Mouse (Mus musculus): ENCODE results near the gene Lancl2. TPM values are rescaled to one million over a fixed set of nuclear protein-coding genes. Genes with fewer than 3 reads are reported as not detected.

Gene Lancl2
- total RNA-seq (2021): 20.7 and 21.0 TPM in 2 replicates
- long read RNA-seq, experiment 1, transcript Lancl2-201 (9 exons, 2,509 nt): major isoform, 13 of 15 reads
- long read RNA-seq, experiment 1, partial matches to known transcripts: 0 of 15 reads
- long read RNA-seq, experiment 1, other reads (novel, unspliced or antisense): 1 of 15 reads
- long read RNA-seq, experiment 2, transcript Lancl2-201 (9 exons, 2,509 nt): major isoform, 9 of 11 reads
- long read RNA-seq, experiment 2, partial matches to known transcripts: 0 of 11 reads
- long read RNA-seq, experiment 2, other reads (novel, unspliced or antisense): 1 of 11 reads

DNA sequence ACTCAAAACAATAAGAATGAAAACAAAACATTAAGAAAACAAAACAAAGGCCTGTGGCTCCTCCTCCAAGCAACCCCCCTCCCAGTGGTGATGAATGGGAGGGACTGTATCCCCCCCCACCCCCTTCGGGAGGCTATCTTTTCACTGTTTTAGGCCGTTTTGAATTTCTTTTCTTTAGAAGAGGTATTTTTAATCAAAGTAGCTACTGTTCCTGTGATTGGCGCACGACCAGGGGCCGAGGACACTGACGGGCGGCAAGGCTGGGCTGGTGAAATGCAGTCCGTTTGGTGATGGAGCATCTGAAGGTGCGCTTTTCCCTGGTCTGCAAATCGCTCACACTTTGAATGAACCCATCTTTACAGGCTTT, at the start of gene Lancl2:
TSS of gene Lancl2 (plus strand) at position 165 of the 367 bp plus-strand sequence.
- peak; percentile 51 for DNase-seq

DNA sequence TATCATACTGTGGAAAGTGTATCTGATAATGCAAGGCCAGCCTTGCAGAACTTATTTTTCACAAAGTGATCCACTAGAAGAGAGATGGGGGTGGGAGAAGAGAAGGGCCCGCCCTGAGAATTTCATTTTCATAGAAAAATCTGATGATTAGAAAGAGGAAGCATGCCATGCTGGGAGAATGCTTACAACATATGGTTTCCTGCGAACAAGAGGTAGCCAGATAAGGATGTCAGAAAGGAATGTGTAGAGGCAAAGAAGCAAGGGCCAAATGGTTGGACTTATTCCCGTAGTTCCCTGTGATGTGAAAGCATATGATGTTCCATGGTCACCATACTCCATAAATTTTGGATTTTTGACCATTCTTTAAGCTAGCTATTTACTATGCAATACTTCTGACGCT, 41.0 kb upstream of the Lancl2 start:
- DNase-seq: no peak

DNA sequence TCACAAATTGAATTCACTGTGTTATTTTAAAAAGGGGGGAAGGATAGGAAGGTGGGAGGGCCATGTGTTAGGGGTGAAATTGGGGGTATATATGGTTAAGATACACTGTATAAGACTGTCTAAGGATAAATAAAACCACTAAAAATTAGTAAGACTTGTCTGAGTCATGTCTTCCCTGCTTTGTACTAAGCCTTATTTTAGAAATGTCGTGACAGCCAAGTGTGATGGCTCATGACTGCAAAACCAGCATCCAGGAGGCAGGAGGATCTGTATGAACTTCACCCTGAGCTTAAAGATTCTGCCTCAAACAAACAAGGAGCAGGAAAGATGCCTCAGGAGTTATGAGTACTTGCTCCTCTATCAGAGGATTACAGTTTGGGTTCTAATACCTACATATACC, 18.2 kb upstream of the Lancl2 start:
- DNase-seq: no peak

- DNase-seq: peak; percentile 94
Measured at GRCm38 (mm10) chr6:57691467-57692261, 10.7 kb upstream of the Lancl2 start, which contains the start of gene Pyurf. Pyurf (minus strand) TSS chr6:57692078.

GRCm38 (mm10) chr6:57693116-57693515, 9.2 kb upstream of the Lancl2 start:
- no peak for DNase-seq

DNA sequence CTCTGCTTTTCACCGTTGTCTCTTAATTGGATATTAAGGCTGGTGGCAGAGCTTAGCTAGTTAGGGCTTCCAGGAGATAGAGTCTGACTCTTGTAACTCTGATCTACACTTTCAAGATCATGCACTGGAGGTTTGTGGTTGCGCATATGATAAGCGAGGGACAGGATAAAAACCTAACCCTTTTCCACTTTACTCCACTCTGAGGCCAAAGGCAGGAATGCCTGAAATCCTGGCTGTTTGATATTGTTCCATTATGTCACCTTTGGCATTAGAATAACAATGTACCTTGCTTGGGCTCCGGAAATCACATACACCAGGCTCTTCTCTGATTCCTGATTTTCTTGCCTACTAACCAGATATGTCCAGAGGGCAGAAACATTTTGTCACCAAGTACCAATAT, 654 bp upstream of the Lancl2 start:
- DNase-seq: no peak

GRCm38 (mm10) chr6:57702743-57703499, 581 bp downstream of the Lancl2 start:
- peak; percentile 97 for DNase-seq

GRCm38 (mm10) chr6:57703703-57704102, 1.4 kb downstream of the Lancl2 start:
- no peak for DNase-seq

- DNase-seq: no peak
Measured at GRCm38 (mm10) chr6:57706721-57707120, 4.4 kb downstream of the Lancl2 start.

DNA sequence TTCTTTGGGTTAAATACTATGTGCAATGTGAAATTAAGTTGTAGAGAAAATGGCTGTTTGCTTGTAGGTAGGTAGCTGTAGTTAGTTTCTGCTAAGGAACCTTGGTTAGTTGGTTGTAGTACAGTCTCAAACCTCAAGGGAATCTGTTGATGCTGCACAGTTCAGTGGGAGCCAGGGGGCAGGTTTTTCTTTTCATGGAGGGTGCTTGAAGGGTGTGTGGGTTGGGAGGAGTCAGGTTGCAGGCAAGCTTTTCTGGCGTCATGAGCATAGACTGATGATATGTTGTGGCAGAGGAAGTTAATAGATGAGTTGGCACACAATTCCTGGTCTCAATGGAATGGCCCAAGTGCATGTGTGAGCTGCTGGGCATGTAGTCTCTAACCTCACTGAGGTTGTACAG, 9.4 kb downstream of the Lancl2 start:
- no peak for DNase-seq

- DNase-seq: no peak
Measured at GRCm38 (mm10) chr6:57721347-57721746, 19.0 kb downstream of the Lancl2 start.

- no peak for DNase-seq
Measured at GRCm38 (mm10) chr6:57742749-57743148, 40.4 kb downstream of the Lancl2 start.

DNA sequence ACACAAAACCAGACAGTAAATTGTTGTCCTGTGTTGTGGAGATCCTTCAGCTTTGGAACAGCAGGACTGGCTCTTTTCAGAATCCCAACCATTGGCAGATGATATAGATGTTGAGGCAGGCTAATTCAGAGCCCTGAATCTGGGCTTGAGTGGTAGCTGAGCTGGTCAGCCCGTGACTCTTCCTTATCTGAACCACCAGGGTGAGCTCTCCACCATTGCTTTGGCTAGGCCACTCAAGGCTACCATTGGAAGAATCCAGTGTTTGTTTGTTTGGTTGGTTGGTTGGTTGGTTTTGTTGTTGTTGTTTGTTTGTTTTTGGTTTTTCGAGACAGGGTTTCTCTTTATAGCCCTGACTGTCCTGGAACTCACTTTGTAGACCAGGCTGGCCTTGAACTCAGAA, 41.0 kb downstream of the Lancl2 start:
- DNase-seq: peak; percentile 23

GRCm38 (mm10) chr6:57744123-57744522, 41.8 kb downstream of the Lancl2 start:
- DNase-seq: no peak

DNA sequence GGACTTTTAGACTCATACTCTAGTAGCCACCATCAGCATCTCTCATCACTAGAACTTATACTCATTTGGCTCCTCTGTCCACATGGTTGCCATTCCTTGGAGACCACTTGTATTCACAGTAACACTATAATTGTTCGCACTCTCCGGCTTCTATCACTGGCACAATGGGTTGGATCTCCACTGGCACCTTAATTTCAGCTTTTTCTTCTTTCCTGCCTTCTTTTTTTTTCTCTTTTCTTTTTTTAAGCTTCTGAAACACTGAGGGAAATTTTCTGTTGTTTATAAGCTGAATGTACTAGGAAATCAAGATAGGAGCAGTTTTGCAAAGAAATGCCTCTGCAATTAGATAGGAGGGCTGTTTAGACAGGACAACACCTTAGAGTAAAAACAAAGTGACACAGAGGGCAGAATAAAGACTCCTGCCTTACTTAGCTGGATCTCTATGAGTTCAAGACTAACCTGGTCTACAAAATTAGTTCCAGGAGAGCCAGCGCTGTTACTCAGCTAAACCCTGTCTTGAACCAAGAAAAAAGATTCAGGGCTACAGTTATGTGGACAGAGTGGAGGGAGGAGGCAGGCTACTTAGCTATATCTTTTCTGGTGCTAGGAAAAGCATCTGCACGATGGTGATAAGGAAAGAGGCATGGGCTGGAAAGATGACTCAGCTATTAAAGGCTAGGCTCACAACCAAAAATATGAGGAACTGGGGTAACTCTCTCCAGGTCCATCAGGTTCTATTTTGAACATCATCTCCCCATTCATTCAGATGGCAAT, 42.8 kb downstream of the Lancl2 start:
- no peak for DNase-seq

DNA sequence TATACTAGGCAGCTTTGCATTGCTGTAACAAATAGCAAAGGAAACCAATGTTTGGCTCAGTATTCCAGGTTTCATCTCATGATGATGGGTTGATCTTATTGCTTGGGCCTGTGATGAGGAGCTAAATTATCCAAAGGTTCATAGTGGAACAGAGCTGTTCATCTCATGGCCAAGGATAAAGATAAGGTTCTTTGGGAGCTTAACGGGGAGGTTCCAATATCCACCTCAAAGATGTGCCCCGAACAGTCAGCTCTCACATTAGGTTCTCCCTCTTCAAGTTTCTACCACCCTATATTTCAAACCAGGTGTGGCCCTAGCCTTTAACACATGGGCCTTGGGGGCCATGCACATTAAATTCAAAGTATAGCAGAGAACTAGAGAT, 43.4 kb downstream of the Lancl2 start:
- DNase-seq: no peak

DNA sequence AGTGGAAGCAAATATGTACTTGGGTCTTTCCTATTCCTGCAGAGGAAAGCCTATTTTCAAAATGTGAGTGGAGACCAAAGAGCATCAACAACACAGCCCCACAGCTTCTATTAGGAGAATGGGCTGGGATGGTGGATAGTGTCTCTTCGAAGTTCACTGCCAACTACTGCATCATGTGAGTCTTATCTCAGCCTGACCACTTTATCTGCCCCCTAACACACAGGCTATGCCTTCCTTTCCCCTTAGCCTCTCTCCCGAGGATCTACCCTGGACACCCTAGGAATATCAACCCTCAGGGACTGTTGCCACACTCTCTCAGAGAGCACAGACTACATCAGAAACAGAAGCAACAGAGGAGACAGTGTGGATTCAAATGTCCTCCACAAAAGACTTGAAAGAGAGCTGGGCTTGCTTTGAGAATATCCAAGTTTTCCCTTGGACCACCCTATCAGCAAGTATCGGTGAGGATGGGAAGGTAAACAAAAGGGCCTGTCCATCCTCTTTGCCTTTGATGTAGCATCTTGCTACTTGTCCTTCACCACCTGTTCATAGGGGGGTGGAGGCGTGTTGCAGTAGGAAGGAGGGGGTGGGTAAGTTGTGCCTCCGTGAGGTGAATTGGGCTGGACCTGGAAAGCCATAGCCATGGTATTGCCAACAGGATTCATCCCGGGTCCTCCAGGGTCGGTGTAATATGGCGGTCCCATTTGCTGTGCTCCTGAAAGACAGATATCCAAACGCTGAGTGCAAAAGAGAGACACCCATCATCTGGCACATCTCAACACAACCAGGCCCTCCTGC, 51.8 kb downstream of the Lancl2 start:
- no peak for DNase-seq

DNA sequence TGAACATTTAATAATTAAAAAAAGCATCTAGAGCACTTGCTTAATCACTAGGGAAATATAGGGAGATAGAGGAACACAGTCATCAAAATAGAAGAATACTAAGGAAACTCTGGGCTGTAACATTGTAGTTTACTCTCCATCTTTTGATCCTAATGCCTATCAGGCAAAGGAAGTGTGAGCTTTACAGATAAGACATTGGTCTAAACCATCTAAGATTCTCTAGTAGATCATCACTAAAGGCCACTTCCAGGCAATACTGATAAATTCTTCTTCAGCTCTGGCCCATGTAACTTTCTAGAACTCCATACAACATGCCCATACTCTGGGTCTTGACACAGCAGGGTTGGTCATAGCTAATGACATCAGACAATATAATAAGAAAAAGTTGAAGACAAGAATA, 60.7 kb downstream of the Lancl2 start:
- DNase-seq: no peak

GRCm38 (mm10) chr6:57765095-57765878, 62.9 kb downstream of the Lancl2 start:
- no peak for DNase-seq

DNA sequence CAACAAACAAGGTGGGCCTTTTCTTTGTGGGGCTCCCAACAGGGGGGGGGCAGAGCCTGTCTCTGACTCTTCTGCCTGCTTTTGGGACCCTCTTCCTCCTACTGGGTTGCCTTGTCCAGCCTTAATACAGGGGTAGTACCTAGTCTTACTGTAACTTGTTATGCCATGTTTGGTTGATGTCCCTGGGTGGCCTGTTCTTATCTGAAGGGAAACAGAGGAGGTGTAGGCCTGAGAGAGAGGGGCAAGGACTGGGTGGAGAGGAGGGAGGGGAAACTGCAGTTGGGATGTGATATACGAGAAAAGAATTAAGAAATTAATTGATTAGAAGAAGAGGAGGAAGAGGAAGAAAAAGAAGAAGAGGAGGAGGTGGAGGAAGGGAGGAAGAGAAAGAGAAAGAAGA, 63.9 kb downstream of the Lancl2 start:
- no peak for DNase-seq

Data from adrenal gland, postnatal 14 days (tissue).